ENCODE assay signal across 20 mouse cellular contexts in the genomic region with DNA sequence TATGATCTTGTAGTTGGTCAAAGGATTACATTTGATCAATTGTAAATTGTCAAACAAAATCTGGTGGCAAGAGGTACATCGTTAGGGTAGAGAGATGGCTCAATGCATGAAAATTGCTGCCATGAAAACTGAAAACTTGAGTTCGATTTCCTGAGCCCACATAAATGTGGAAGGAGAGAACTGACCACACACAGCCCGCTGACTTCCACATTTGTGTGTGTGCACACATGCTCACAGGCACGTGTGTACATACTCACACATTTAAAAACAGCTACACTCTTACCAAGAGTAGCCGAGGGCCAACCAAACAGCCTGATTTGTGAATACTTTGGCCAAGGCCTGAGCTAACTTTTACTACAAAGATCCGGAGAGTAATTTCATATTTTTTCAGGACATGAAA.
"Had no signal": no experiment of that assay in that cellular context is flagged by ENCODE, and none has a peak within 500 bp of the region (broad histone marks: within the 10 kb centered on the region; RNA-seq: fewer than 3 reads in every experiment).

No protein-coding gene starts in this region.

- H3K4me2 ChIP-seq: lung, embryonic 15.5 days; midbrain, embryonic 12.5 days; neural tube, embryonic 13.5 days; neural tube, embryonic 15.5 days had no signal

- H3K9me3 ChIP-seq: lung, embryonic 15.5 days; midbrain, embryonic 10.5 days; midbrain, embryonic 12.5 days; neural tube, embryonic 13.5 days; neural tube, embryonic 15.5 days had no signal

- H3K4me1 ChIP-seq: lung, embryonic 15.5 days; midbrain, embryonic 12.5 days; neural tube, embryonic 13.5 days; neural tube, embryonic 15.5 days had no signal

- H3K4me3 ChIP-seq: lung, embryonic 15.5 days; midbrain, embryonic 10.5 days; midbrain, embryonic 12.5 days; myocyte; neural tube, embryonic 13.5 days; neural tube, embryonic 15.5 days had no signal

- H3K27ac ChIP-seq: liver, embryonic 14.5 days; lung, embryonic 15.5 days; midbrain, embryonic 10.5 days; midbrain, embryonic 12.5 days; neural tube, embryonic 13.5 days; neural tube, embryonic 15.5 days had no signal

- H3K36me3 ChIP-seq: lung, embryonic 15.5 days; midbrain, embryonic 10.5 days; midbrain, embryonic 12.5 days; neural tube, embryonic 13.5 days; neural tube, embryonic 15.5 days had no signal

- ATAC-seq: midbrain, embryonic 16.5 days had no signal

- H3K9ac ChIP-seq: liver, embryonic 14.5 days; lung, embryonic 15.5 days; midbrain, embryonic 12.5 days; neural tube, embryonic 13.5 days; neural tube, embryonic 15.5 days had no signal

- DNase-seq: lung, adult 2 months; lung, postnatal 10 days; lung, postnatal 4 days; midbrain, embryonic 14.5 days; retina, postnatal 1 day; right cerebral cortex, adult 18-20 months; right cerebral cortex, postnatal 25 days; right cerebral cortex, postnatal 4 days; spleen, adult 18-20 months; thymus, adult 18-20 months; thymus, postnatal 14 days; thymus, postnatal 36 days had no signal

- H3K27me3 ChIP-seq: lung, embryonic 15.5 days; midbrain, embryonic 12.5 days; neural tube, embryonic 13.5 days; neural tube, embryonic 15.5 days had no signal
